Mouse (Mus musculus) left cerebral cortex, postnatal 10 days (tissue): ENCODE measurements at regions not wholly inside any gene's neighbourhood (a gene's known extent, or its start where the extent isn't known, plus 50 kb on each side); places are given as distances from the start of the nearest gene placed in this dataset.

Experiments used
- DNase-seq, 2 experiments: peaks; one replicate each; pipeline ENCODE4 v3.0.0; 2021 to 2022; ENCODE audit warnings: low spot score in 2 of 2, mixed read lengths in 1 of 2; ENCODE audit errors: extremely low spot score in 1 of 2
- intact Hi-C: fragments of 180-260 bp; cut with DNase I; formaldehyde crosslinking; loops from one replicate; pipeline ENCODE4 v1.15.1; 2025

DNA sequence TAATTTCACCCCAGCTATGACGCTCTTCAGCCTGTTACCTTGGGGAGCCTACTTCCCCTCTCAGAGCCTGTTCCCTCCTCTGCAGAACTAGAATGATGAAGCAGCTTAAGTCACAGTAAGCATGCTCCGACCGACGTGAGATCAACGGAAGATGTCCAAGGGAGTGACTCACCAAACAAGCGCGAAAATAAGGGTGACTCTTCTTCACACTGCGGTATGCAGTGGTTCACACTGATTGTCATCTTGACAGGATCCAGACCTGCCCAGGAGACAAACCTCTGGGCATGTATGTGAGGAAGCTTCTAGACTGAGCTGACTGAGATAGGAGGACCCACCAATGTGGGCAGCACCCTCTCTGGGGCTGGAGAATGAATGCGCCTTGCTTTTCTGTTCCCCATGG, 116.3 kb upstream of the Tpm1 start:
- no peak for DNase-seq
- intact Hi-C loops, result no loop called here

DNA sequence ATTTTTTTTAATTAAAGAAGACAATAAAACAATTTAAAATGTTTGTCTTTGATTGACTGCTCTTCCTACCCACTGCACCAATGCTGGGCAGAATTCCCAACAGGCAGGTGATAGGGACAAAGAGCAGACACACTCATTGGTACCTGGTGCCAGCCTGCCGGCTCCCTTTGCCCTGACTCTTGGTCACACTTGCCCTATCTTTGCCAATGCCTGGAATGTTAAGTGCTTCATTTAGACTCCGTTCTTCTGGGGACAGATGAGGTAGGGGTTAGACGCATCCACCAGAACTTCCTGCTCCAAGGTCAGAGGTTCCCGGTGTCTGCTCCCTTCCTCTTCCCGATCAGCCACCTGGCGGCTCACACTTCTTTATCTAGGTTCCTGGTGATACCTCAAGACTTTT, 114.5 kb upstream of the Tpm1 start:
- intact Hi-C loops, result no loop called here
- DNase-seq, result no peak

DNA sequence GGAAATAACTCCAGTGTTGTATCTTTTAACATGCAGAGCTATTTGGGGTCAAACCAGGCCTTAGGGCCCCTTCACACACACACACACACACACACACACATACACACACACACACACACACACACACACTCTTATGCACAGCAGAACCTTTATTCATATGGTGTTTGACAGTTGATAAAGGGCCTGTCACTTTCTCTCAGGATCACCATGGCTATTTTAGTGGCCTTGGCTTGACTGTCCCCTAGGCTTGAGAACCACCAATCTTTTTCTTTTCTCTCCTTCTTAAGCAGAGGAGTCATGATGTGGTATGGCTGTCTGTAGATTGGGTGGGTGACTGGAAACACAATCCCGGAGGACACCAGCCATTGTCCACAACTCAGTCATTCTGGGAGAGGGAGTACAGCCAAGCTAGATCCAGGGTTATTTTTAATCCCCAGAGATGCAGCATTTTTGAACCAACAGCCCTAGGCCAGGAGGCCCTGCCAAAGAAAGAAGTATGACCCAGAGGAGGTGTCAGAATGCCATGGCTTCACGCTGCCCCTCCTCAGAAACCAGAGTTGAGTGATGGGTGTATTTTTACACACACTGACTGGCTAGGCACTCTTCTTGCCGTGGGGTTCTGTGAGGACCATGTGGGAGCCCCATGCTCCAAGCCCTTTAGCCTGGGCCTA, 111.7 kb upstream of the Tpm1 start:
- no peak for DNase-seq
- intact Hi-C loops, result no loop called here

DNA sequence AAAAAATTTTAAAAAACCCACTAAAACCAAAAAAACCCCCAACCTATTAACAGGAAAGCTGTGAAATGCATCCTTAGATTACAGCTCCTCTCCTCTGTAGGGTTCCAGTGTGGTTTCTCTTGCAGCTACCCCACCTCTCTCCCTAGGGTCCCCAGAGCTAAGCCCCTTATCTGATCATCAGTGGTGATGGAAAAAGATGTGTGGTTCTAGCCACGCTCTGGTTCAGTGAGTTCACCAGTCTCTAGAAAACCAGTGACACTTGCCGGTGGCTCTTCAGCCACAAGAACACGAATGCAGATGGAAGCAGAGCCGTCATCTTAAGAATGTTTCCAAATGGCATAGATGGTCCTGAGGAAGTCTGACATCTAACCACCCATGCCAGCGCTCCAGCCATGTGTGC, 111.1 kb upstream of the Tpm1 start:
- no peak for DNase-seq
- intact Hi-C loops, result no loop called here

DNA sequence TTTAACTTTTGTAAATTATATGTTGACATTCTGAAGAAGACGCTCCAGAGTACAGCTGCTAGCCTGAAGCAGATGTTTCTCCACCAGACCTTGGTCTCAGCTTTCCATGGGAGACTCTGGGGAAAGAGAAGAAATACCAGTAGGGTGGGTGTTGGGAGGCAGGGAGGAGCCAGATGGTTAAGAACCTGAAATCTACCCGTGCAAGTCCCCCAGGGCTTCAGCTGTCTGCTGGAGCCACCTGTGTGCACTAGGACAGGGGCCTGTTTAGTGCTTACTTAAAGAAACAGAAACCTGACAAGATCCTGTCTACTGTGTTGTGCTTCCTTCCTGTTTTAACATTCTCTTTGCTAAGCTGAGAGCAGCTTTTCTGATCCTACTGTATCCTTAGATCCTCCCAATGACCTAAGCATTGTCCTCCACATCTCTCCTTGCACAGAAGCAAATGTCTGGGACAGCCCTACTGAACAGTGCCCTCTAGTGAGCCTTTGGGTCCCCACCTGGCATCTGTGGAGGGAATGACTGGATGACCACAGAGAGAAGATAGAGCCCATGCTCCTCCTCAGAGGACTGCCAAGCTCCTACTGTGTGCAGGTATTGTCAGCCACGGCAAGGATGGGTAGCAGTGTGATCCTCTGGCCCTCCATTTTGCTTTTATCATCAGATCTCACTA, 107.5 kb upstream of the Tpm1 start:
- intact Hi-C loops, result no loop called here
- peak in 1 of 2 experiments; percentile 44 for DNase-seq

DNA sequence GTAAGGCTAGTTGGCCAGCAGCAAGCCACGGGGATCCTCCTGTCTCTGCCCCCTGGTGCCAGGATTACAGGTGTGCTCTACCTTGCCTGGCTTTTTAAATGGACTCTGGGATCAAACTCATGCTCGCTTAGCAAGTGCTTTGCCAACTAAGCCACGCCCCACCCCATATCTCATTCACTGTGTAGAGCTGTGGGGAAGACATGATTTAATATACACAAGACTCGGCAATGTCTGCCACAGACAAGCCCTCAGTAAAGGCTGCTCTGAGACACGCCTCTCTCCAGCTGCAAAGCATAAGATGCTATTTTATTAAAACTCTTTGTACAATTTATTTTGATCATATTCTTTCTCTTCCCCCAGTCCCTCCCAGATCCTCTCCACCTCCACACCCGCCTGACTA, 104.9 kb upstream of the Tpm1 start:
- no peak for DNase-seq
- intact Hi-C loops, result no loop called here

DNA sequence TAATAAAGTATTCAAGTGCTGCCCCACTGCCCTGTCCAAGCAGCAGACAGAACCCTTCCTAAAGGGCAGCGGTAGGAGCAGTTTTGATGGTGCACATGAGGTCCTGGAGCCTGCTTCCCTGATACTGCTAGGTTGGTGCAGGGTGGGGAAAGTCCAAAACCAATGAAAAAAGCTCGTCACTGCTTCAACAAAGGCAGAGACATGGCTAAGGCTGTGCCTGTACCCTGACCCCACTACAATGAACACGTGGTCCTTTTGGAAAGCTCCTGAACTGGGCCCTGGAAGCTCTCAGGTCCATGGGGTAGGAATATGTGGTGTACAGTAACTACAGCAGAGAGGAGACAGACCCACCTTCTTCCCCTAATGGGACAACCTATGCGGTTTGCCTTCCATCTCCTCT, 104.1 kb upstream of the Tpm1 start:
- intact Hi-C loops, result no loop called here
- DNase-seq, result no peak

DNA sequence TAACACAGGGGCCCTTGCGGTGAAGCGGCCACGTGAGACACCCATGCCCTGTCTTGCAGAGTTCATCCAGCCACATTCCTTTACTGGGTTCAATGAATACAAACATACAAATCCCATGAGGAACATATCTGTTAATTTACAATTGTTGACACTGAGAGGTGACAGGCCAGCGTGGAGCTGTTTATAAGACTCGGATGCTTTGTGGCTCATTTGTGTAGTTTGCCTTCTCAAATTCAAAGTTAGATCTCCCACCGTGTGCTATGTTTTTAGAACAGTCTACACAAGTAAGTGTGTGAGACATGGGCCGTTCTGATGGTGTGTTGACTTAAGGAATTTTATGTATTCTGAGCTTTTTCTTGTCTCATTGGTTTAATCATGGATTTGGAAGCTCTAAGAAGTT, 98.5 kb upstream of the Tpm1 start:
- intact Hi-C loops, result no loop called here
- DNase-seq, result no peak

DNA sequence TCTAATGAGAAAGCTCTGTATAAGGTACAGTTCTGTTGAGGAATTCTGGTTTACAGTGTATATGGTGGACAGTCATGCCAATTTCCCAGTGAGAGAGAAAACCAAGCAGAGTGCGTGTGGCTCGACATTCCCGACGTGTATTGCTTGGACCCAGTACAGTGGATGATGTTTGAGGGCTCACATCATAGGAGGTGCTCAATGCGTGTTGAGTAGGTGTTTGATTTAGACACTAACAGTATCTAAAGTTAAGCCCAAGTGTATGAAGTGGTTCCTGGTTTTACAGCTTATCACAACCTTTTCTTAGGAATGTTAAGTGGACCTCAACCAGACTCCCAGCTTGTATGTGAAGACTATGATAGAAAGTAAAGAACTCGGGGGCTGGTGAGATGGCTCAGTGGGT, 96.2 kb upstream of the Tpm1 start:
- no peak for DNase-seq
- intact Hi-C loops, result no loop called here

DNA sequence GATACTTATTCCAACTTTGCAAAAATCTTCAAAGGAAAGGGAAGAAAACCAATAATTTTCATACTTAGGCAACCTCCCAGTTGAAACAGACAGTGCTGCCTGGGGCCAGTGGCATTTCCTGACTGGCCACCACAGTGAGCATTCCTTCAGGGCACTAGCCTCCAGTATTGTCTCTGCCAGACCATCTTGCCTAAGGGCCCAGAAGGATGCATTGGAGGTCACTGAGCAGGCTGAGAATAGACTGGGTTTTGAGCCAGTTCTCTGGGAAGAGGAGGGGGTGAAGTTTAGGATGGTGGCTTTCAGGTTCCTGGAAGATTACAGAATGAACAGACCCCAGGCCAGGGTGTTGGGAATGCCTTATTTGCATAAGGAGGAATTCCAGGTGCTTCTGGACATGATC, 95.3 kb upstream of the Tpm1 start:
- intact Hi-C loops, result no loop called here
- DNase-seq, result no peak

DNA sequence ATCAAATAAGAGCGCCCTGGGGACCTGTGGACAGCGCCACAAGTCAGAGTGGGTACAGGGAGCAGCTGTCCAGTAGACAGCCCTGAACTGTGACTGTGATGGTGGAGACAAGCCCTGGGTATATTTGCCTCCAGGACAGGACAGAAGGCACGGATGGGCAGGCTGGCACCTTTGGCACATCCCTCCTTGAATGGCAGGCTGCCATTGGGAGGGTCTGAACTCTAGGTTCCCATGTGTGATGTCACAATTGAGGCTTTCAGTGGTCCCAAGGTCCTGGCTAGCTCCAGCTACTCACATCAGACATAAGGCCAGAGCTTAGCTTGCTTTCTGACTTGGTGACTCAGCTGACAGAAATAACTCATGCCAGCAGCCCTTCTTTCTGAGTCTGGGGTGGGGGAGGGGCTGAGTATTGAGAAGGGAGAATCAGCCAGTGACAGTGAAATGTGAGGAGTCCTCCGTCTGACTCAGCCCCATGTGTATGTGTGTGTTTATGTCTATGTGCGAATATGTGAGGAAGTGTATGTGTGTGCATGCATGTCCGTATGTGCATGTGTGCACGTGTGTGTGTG, 91.2 kb upstream of the Tpm1 start:
- DNase-seq, result peak in 1 of 2 experiments; percentile 60
- intact Hi-C loops, result no loop called here

DNA sequence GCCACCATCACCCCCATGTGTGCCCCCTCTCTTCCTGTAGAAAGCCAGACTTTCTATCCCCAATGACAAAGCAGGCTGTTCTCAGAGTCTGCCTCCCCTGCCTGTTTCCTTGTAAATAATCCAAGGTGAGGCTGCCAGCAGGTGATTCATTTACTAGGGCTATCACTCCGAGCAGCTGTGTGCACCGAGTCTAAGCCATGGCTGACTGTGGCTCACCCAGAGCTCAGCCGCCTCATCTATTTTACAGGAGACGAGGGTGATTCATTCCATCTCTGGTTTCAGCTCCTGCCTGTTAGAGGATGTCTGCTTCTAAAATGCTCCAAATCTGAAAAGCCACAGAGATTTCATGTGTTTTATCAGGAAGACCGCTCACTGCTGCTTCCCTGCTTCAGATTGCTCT, 88.5 kb upstream of the Tpm1 start:
- DNase-seq, result no peak
- intact Hi-C loops, result loop anchor here (5.0 kb wide), 1 partner anchor 85 kb away; no protein-coding TSS in a partner anchor

DNA sequence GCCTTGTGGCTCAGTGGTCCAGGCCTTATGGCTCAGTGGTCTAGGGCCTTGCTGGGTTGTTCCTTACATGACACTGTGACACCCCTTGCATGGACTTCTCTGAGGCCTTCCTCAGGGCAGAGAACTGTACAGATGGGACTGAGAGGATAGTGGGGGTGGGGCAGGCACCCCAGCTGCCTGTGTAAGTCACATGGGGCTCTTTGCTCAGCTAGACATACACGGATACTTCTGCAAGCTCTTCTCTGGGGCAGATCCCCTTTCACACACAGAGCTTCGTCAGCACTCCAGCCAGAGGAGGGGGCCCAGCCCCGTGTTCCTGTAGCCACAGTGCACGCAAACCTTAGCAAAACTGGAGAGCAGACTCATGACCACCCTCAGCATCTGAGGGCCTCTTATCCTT, 87.9 kb upstream of the Tpm1 start:
- peak in 1 of 2 experiments; percentile 47 for DNase-seq
- intact Hi-C loops, result loop anchor here (5.0 kb wide), 1 partner anchor 85 kb away; no protein-coding TSS in a partner anchor

DNA sequence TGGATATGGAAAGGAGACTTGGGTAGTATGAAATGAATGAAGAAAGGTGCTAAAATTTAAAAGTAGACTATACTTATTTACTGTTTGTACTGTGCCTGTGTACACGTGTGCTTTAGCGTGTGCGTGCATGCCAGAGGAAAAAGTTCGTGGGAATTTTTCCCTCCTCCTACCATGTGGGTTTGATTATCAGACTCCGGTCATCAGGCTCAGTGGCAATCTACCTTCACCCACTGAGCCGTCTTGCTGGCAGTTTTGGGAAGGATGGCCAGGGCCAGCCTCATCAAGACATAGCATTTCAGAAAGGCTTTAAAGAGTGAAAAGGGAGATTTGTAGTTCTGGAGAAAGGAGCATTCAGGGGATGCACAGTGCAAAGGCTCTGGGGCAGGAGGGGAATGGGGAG, 87.0 kb upstream of the Tpm1 start:
- peak in 1 of 2 experiments; percentile 10 for DNase-seq
- intact Hi-C loops, result loop anchor here (5.0 kb wide), 1 partner anchor 84 kb away; no protein-coding TSS in a partner anchor

DNA sequence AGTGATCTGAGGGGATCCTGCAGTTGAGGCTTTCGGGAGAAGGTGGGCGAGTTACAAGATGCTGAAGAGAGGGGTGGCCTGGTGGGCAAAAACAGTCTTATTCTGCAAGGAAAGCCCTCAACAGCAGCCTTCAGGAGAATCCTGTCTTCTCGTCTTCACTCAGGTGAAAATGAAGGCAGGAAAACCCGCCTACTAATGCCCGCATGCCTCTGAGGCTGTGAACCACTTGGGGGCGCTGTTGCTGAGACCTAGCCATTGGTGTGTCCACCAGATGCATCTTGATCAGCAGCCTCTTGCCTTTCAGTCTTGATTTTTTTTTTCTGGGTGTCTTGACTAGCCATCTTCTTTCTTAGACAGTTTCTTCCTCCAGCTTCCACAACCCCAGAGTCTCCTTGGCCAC, 85.2 kb upstream of the Tpm1 start:
- DNase-seq, result no peak
- intact Hi-C loops, result no loop called here

DNA sequence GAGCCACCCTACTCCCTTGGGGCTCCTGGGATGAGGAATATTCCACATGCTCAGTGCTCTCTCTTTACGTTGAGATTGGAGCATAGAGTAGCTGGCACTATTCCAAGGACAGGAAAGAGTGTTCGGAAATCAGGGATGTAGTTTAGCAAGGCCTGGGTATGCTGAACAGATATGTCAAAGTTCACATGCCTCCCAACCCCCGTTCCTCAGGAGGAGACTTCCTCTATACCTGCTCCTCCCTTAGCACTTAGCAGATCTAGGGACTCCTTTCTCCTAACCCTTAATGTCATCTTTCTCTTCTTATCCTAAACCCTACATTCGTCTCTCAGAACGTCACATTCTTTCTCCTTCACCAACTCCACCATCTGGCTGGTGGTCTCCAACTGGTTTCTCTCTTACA, 83.2 kb upstream of the Tpm1 start:
- intact Hi-C loops, result no loop called here
- DNase-seq, result no peak

DNA sequence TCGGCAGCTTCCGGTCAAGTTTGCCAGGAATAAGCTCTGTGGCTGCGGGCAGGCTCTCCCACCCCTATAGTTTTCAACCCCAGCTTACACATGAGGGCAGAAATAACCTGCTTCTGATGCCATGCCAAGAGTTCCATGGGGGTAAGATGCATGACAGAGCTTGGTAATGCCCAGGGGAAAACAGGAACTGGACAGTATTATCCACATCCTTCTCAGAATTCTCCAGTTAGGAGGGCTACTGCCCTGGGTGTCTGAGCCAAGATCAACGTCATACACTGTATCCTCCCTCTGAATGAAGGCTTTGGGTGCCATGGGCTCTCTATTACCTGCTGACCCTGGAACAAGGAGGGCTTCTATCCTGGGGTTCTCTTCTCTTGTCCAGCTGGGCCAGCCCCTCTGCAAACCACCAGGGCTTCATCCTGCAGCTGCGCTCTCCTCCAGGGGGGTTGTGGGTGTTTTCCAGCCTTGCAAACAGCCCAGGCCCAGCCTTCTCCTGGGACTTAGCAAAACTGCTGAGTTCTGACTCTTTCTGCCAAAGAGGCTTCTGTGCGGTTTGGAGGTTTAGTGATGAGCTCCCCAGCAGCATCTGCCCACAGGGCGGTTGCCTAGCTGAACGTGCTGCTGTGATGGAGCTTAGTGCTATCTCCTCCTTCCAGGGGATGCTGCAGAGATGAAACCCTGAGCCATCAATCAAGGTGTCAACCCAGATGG, 81.7 kb upstream of the Tpm1 start:
- intact Hi-C loops, result no loop called here
- peak; percentile 12 to 51 for DNase-seq

DNA sequence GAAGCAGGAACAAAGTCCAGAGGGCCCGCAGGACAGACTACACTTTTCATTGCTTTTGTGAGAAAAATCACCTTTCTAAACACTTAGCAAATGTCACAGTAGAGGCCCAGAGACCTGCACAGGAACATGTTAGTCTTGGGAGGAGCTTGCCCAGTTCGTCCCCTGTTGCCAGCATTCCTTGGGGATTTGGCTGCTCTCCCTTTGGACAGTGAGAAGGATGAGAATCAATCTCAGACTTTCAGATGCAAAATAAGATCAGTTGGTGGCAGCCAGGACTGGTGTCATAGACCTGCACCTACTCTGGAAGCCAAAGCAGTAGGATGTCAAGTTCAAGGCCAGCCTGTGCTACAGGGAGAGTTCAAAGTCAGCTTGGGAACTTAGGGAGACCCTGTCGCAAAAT, 80.7 kb upstream of the Tpm1 start:
- intact Hi-C loops, result no loop called here
- no peak for DNase-seq

DNA sequence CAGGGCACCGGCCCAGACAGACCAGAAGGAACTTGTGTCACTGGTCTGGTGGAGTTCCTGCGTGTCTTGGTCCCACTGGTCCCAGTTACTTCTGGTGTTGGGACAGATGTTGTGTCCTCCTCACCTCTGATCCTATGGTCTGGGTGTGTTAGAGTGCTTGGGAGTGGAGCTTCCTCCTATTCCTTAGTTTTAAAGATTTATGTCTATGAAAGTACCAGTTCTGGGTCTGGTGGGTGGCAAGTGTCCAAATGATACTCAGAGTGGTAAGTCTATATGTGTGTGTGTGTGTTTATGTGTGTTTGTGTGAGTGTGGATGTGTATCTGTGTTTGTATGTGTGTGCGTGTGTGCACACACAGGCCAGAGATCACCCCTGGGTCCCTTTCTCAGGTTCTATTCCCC, 79.9 kb upstream of the Tpm1 start:
- DNase-seq, result no peak
- intact Hi-C loops, result no loop called here

DNA sequence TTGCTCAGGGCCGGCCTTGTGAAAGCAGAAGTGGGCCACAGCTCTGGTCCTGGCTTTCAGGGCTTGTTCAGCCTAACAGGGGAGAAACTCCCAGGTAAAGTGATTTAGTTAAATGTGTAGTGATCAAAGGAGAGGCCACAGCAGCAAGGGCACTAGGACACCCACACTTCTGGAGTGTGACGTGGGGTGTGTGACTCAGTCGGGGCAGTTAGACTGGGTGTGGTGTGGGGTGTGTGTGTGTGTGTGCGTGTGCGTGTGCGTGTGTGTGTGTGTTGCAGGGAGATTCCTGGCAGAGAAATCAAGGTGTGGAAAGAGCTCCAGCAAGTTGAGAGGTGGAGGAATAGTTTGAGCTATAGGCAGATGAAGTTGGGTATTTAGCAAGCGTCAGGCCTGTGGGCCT, 72.5 kb upstream of the Tpm1 start:
- no peak for DNase-seq
- intact Hi-C loops, result no loop called here
